In the genomic region with DNA sequence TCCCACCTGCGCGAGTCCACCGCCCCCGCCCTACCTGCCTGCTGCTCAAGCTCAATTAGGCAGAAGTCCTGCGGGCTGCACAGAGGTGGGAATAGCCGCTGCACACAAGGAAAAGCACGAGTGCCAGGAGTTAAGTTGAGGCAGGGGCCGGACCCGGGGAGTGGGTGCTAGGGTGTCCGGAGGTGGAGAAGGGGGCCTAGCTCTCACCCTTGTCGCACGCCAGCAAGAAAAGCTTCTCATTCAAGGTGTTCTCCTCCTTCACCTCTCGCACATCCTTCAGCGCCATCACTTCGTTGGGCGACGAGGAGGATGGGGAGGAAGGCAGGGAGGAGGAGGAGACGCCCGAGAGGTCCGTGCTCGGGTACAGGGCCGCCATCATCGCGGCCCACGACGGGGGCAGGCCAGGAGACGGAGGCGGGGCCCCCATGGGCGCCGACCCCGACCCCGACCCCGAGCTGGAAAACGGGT, we compare ENCODE assay signal across 8 mouse cellular contexts. TPM values are rescaled to one million over a fixed set of nuclear protein-coding genes. Genes with fewer than 3 reads are reported as not detected.
DNase-seq lines count a peak whose midpoint lies in the region; ATAC-seq and TF ChIP-seq lines count a peak whose summit lies in the region.

No protein-coding gene starts in this region.

- peak in 1 of 2 experiments; percentile 11 for DNase-seq in layer of hippocampus, adult 2 months (ENCODE audit: low spot score in 2 of 2)
- no peak for DNase-seq in layer of hippocampus, postnatal 10 days (ENCODE audit: low spot score in 2 of 2)
- peak; percentile 43 for DNase-seq in brain, adult 2 months (ENCODE audit: low read depth, low spot score)
- peak; percentile 27 for DNase-seq in left cerebral cortex, postnatal 4 days
- peak; percentile 3 for DNase-seq in naive thymus-derived CD4-positive, alpha-beta T cell, adult 2 months (ENCODE audit: low read depth)
- no peak for DNase-seq in gastrocnemius, postnatal 4 days (ENCODE audit: low spot score in 2 of 2)

- peak; percentile 77 for ATAC-seq in forebrain, embryonic 15.5 days (replicated peaks)
- peak; percentile 65 for ATAC-seq in hindbrain, embryonic 16.5 days

- no peak for TF ChIP-seq CTCF in layer of hippocampus, adult 2 months (conservative IDR thresholded peaks at IDR 0.05)

- H3K9me3 ChIP-seq in forebrain, embryonic 15.5 days = no peaks in the 10 kb centered on the region
- H3K9me3 ChIP-seq in hindbrain, embryonic 16.5 days (ENCODE audit: control insufficient read depth, low read length) = no peaks in the 10 kb centered on the region

- peak overlapping the region; percentile 89 for H3K9ac ChIP-seq in forebrain, embryonic 15.5 days (replicated peaks)
- H3K9ac ChIP-seq in hindbrain, embryonic 16.5 days (ENCODE audit: low read depth, low read length) = peak overlapping the region; percentile 99

- peak overlapping the region; percentile 82 for H3K4me3 ChIP-seq in layer of hippocampus, adult 2 months
- peak overlapping the region; percentile 67 for H3K4me3 ChIP-seq in forebrain, embryonic 15.5 days
- H3K4me3 ChIP-seq in hindbrain, embryonic 16.5 days (ENCODE audit: low read length) = peak overlapping the region; percentile 98

- H3K27me3 ChIP-seq in forebrain, embryonic 15.5 days = no peaks in the 10 kb centered on the region
- 0 out of 2 replicates have a peak, but pooled peaks cover 3% of the 10 kb centered on the region for H3K27me3 ChIP-seq in hindbrain, embryonic 16.5 days (replicated peaks; ENCODE audit: control insufficient read depth, insufficient read depth, low read length)

- under 1% methylated on average over 34 of the region's 34 CpGs for WGBS in forebrain, embryonic 15.5 days
- 1% methylated on average over 29 of the region's 34 CpGs for WGBS in hindbrain, embryonic 16.5 days

- H3K4me2 ChIP-seq in forebrain, embryonic 15.5 days (replicated peaks) = peak overlapping the region; percentile 84
- peak overlapping the region; percentile 79 for H3K4me2 ChIP-seq in hindbrain, embryonic 16.5 days (ENCODE audit: low read length)

- peaks cover 16% of the 10 kb centered on the region for H3K4me1 ChIP-seq in forebrain, embryonic 15.5 days
- peaks cover 6% of the 10 kb centered on the region for H3K4me1 ChIP-seq in hindbrain, embryonic 16.5 days (ENCODE audit: control insufficient read depth, insufficient read depth, low read depth, low read length)

- intact Hi-C loops in left cerebral cortex, postnatal 4 days (cut with DNase I) = no loop called here

- H3K27ac ChIP-seq in layer of hippocampus, adult 2 months = peak overlapping the region; percentile 95
- peak overlapping the region; percentile 44; the same call in 1 of the 2 replicates for H3K27ac ChIP-seq in forebrain, embryonic 15.5 days (replicated peaks)
- no peak overlapping the region; the same call in 1 of the 2 replicates for H3K27ac ChIP-seq in hindbrain, embryonic 16.5 days (ENCODE audit: low read depth, low read length)

- no peaks in the 10 kb centered on the region for H3K36me3 ChIP-seq in forebrain, embryonic 15.5 days
- no peaks in the 10 kb centered on the region for H3K36me3 ChIP-seq in hindbrain, embryonic 16.5 days (ENCODE audit: control insufficient read depth, insufficient read depth, low read length)

RNA-seq across cellular contexts. Expression of a gene that starts 0.7 kb away (rescaled TPM):
- 10 to 100 TPM; 45.2 to 49.2 TPM for total RNA-seq in layer of hippocampus, adult 2 months (2021)
- total RNA-seq in layer of hippocampus, postnatal 10 days (2021) = 10 to 100 TPM; 42.1 to 51.5 TPM
- 6.5 and 6.9 TPM in 2 replicates for polyA plus RNA-seq in forebrain, embryonic 15.5 days (2015; fragmentation: Nextera tagmentation; extraction: Ambion mirVana)
- polyA plus RNA-seq in hindbrain, embryonic 16.5 days (2015; fragmentation: Nextera tagmentation; extraction: Ambion mirVana) = 7.2 and 8.8 TPM in 2 replicates
- total RNA-seq in left cerebral cortex, postnatal 4 days (2021) = 10 to 100 TPM; 33.7 to 35.9 TPM
- 1 to 10 TPM; 3.3 to 3.7 TPM for total RNA-seq in gastrocnemius, postnatal 4 days (2021)

Comparison
In these comparisons a context has a peak if more than half of its experiments do, and no peak if none do; other contexts are left out.
1. DNase-seq: peak in brain, adult 2 months (single experiment), left cerebral cortex, postnatal 4 days (single experiment) and naive thymus-derived CD4-positive, alpha-beta T cell, adult 2 months (single experiment); none in layer of hippocampus, postnatal 10 days (0 of 2) and gastrocnemius, postnatal 4 days (0 of 2).
2. RNA of a gene that starts 0.7 kb away (total RNA-seq): 42.1 to 51.5 TPM in layer of hippocampus, postnatal 10 days, 45.2 to 49.2 TPM in layer of hippocampus, adult 2 months and 33.7 to 35.9 TPM in left cerebral cortex, postnatal 4 days; 3.3 to 3.7 TPM in gastrocnemius, postnatal 4 days; every median in the first group is over 4 times any median in the second.
3. Peak in every context shown above with its lines, with median percentiles within 50 percentile points of each other: H3K4me3 ChIP-seq.